Mouse (Mus musculus) WW6 (cell line): ENCODE data around the gene Yipf4.
"Not testable (repeated sequence)": the region's sequence is repeated elsewhere in the genome, so short reads cannot be mapped to it uniquely, and the experiment has no call there.

Experiments used
- DNase-seq: peaks from one replicate; pipeline ENCODE4 v3.0.0-alpha.2; 2013; ENCODE audit warnings: low read depth, low spot score

The Yipf4 gene

DNA sequence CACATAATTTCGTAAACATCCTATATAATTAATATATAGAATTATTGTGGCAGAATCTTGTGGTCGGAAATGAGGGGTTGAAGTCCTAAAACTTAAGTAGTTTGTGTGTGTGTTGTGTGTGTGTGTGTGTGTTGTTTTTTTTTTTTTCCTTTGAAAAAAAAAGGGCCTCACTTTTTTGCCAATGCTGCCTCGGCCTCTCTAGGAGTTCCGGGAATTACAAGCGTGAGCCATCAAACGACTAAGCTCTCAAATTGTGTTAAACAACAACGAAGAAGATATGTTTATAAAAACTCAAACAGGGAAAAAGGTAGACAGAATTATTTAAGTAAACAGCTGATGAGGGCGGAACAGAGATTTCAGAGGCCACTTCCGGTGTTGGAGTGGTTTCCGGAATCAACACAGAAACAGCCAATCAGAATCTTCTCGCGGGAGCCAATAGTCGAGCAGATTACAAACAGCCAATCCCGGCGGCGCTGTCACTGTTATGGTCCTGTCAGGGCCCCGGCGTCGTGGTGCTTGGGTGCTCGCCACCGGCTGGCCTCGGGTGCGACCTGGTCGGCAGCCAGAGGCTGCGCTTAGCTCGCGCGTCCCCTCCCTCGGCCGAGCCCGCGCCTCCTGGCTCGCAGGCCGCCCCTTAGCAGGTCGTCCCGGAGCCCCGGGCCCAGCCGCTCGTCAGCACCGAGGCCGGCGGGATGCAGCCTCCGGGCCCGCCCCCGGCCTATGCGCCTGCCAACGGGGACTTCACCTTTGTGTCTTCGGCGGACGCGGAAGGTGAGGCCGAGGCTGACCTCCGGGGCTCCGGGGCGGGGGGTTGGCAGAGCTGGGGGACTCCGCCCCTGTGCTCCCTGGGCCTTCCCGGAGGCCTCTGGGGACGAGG, at the start of gene Yipf4:
TSS of gene Yipf4 (plus strand) at position 470 of the 877 bp plus-strand sequence.
- peak; percentile 84 for DNase-seq

DNA sequence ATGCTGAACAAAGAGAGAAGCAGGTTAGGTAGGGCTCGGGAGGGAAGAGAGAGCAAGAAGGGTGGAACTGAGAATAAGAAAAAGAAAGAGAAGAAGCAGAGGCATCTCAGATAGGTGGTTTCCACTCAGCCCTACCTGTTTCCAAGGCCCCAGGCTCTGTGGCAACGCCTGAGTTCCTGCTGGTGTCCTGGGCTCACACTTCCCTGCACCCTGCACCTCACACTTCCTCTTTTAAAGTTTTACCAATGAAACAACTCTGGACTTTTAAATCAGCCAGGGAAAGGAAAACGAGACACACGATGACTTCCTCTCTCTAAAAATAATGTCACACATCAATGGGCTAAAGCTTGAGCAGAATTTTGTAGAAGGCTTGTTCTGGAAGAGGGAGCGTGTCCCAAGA, 48.8 kb upstream of the Yipf4 start:
- no peak for DNase-seq

- no peak for DNase-seq
Observed at GRCm38 (mm10) chr17:74449776-74450175, 39.5 kb upstream of the Yipf4 start.

DNA sequence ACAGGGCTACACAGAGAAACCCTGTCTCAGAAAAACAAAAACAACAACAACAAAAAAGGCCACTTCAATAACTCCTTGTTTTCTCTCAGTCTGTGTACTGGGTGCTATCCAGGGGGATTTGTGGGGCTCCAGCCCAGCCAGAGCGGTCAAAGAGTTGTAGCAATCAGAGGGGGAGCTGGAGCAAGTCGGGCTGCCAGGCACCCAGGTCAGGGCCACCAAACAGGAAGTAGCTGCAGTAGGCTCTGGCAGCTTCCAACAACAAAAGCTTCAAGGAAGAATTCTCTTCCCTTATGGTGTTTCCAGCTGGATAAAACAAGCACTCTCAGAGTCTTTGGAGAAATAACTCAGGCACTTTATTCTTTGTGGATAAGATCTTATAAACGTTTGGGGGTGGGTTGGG, 35.4 kb upstream of the Yipf4 start:
- DNase-seq = no peak

DNA sequence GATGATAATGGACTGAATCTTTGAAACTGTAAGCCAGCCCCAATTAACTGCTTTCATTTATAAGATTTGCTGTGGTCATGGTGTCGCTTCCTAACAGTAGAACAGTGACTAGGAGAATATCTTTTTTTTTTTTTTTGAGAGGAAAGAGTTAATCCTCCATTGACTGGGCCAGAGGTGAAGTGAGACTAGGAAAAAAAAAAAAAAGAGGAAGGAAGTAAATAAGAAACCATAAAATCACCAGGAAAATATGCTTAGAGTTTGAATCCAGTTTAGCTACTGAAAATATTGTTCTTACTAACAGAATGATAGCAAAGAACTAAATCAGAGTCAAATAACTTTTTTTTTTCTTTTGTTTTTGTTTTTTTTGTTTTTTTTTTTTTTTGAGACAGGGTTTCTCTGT, 34.6 kb upstream of the Yipf4 start:
- no peak for DNase-seq

GRCm38 (mm10) chr17:74455426-74455825, 33.9 kb upstream of the Yipf4 start:
- DNase-seq = no peak

- no peak for DNase-seq
Observed at GRCm38 (mm10) chr17:74456825-74457224, 32.5 kb upstream of the Yipf4 start.

DNA sequence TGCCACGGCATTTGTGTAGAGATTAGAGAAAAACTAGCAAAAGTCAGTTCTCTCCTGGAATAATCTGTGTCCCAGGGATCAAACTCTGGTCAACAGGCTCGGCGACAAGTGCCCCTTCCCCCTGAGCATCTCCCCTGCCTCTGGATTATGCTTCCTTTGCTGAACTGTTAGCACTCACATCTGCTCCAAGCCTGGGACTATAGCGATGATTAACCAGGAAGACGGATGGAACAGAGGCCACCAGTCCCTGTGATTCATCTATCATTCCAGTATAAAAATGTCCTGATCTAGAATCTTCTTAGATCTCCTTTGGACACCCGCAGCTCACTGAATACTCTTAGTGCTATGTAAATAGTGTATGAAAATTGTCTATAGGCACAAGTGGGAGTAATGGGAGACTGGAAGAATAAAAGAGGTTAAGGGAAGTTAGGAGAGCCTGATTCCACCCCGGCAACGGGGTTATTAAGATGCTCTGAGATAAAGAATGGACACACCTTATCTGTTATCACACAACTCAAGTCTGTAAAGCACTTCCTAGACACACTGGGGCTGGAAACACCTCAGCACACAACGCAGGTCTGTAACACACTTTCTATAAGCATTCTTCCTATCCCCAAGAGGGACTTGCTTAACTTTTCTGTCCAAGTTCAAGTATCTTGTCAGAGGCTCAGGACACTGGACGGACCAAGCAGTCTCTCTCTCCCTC, 31.2 kb upstream of the Yipf4 start:
- DNase-seq = no peak

DNA sequence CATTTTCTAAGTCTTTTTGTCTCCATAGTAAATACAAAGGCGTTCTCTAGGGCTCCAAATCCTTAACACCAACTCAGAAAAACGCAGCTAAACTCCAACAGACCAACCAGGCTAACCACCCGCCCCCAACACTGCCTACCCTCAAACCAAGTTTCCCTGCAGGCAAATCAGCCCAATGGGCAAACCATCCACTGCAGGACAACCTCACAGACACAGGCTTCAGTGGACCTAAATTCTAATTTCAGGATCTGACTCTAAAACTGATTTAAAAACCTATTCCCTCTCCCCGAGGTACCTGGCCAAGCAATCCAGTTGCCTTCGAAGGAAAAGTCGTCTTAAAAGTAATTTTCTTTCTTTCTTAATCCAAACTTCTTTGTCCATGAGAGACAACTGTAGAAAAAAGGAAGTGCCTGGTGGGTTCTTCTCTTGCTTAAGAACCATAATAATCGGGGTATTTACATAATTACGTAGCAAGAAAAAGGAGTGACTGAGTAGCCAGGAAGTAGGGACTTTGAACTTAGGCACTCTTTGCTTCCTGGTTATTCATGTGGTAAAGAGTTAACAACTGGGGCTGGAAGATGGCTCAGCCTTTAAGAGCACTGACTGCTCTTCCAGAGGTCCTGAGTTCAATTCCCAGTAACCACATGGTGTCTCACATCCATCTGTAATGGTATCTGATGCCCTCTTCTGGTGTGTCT, 30.4 kb upstream of the Yipf4 start, which contains the start of gene Nlrc4:
TSS of gene Nlrc4 (minus strand) at position 432 of the 698 bp plus-strand sequence.
- DNase-seq = no peak

DNA sequence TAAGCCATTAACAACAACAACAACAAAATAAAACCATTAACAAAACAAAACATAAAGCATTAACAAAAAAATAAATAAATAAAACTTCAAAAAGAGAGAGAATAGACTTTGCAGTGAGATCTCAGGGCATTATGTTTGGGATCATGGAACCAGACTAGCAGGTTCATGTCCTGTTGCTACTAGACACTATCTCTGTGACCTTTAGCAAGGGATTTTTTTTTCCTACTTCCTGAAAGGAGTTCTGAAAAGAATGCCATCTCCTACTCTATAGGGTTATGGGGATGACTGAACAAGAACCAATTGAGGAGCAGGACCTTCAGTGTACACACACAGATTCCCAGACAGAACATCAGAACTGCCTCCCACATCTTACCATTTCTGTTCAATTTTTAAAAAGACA, 25.8 kb upstream of the Yipf4 start:
- no peak for DNase-seq

DNA sequence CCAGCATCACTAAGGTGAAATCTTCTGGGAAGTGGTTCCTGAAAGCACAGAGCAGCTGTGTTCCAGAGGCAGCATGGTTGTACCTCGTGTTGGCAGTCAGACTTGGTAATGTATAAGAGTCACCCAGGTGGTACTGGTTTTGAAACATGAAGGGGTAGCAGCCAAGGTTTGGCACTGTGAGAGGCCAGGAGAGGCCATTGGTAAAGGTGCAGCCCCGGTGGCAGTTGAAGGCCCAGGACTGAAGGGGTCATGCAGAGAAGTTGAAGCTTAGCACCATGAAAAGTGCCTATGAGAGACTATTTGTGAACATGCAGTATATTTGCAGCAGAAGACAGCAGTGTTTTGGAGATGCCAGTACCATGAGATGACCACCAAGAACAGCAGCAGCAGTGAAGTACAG, 21.3 kb upstream of the Yipf4 start:
- DNase-seq = not testable (repeated sequence)

DNA sequence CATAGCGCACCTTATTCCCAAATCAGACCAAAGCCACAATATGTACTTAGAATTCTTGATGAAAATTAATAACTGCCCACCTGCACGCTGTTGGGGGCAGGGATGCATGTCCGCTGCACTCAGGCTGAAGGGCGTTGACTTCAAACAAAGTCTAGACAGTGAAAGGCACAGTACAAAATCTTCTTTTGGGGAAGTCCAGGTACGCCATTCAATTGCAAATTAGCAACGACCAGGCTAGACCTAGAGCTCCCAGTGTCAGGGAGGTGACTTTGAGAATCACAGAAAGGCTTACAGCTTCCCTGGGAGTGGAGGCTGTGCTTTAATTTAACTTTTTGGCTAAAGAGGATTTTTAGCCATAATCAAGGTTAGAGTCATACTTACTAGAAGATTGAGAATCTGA, 19.2 kb upstream of the Yipf4 start:
- DNase-seq = not testable (repeated sequence)

DNA sequence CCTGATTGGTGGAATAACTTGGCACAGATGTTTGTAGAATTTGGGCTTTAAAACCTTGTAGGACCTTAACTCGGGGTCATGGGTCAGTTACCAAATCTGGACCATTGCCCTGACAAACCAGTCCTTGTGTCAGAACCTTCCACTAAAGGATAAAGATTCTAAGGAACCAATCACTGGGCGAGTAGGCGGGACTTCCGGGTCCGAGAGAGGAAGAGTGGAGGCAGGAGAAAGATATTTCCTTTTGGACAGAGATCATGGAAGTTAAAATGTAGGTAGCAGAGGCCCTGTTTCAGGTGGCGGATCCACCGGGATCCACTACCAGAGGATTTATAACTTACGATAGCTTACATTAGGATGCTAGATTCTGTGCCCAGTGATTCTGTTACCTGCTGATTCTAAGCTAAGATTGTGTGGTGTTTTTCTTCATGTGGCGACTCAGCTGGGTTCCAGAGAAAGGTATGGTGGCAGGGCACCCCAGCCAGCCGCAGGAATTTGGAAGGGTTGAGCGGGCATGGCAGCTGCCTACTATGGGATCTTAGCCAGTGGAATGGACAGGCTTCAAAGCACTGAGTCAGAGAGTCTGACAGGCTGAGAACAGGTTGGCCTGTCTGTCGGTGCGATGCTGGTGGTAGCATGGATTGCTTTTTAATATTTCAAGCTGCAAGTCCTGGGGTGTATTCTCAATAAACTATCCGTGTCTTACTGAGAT, 8.8 kb upstream of the Yipf4 start:
- no peak for DNase-seq

DNA sequence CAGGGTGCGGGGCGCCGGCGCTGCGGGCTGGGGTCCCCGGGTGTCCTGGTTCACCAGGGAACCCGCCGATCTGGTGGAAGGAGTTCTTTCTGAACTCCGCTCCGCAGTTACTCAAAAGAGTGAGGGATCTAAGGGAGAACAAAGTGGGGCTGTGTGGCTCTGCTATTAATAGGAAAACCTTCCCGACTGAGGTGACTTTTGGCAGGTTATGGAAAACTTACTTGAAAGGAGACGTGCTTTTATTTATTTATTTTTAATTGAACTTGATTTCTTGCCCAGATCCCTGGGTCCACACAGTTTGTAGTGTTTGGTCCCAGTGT, 568 bp downstream of the Yipf4 start:
- no peak for DNase-seq

DNA sequence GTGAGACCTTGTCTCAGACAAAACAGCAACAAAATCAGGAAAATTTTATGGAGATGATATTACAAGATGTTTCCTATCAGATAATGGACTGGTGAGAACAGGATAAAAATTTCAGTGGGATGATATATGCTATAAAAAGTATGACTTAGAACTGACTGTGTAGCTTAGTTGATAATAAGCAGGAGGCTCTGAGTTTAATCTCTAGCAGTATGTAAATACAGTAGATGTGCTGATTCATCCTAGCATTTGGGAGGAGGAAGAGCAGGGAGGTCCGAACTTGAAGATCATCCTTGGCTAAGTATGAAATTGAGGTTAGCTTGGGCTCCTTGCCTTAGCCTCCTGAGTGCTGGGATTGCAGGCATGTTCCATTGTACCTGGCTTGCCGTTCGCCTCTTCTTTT, 2.3 kb downstream of the Yipf4 start:
- no peak for DNase-seq

DNA sequence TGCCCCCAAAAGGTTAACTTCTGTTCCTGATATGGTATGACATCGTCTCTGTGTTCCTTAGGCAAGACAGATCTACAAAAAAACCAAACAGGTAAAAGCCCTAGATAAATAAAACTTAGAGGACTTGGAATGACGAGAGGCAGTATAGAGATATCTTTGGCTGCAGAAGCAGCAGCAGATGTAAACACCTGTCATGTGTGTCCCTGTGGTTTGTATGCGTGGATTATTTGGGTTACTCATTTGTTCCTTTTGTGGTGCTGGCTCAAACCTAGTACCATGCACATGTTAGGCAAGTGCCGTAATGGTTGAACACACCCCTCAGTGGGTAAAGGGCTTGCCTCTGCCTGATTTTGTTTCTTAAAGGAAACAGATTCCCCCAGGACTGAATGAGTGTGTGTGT, 10.9 kb downstream of the Yipf4 start:
- DNase-seq = no peak

- no peak for DNase-seq
Observed at GRCm38 (mm10) chr17:74501085-74501484, 11.8 kb downstream of the Yipf4 start.

DNA sequence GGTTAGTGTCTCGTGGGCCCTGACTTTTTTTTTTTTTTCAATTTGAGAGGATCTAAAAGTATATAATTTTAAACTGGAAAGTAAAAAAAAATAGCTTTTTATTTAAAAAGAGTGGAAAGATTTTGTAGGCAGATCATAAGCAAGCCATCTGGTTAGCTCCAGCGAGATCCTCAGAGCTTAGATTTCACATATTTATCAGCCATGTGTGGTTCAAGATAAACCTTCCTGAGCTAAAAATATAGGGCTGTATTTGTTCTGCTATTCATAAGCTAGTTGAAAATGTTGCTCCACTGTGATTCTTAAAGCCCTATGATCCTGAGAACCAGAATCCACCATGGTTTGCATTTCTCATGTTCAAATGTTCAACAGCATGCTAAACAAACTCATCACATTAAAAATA, 18.6 kb downstream of the Yipf4 start:
- DNase-seq = no peak

- DNase-seq = no peak
Observed at GRCm38 (mm10) chr17:74508600-74508999, 19.3 kb downstream of the Yipf4 start.

DNA sequence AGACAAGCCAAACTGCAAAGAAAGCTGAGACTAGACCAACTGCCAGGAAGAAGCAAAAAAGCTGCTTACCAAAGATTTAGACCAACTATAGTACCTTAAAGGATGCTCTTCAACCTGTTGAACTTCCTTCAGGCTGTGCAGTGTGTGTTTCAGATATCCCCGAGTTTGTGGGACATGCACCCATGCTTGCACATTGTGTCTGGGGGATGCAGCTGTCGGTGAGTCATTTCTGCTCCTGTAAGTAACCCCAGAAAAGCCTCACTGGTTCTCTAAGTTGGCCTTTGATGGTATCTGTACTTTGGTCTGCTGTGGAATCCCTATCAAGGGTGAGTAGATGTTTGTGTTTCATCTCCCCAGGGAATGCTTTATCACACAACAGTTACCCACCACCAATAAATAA, 23.0 kb downstream of the Yipf4 start:
- DNase-seq = no peak

DNA sequence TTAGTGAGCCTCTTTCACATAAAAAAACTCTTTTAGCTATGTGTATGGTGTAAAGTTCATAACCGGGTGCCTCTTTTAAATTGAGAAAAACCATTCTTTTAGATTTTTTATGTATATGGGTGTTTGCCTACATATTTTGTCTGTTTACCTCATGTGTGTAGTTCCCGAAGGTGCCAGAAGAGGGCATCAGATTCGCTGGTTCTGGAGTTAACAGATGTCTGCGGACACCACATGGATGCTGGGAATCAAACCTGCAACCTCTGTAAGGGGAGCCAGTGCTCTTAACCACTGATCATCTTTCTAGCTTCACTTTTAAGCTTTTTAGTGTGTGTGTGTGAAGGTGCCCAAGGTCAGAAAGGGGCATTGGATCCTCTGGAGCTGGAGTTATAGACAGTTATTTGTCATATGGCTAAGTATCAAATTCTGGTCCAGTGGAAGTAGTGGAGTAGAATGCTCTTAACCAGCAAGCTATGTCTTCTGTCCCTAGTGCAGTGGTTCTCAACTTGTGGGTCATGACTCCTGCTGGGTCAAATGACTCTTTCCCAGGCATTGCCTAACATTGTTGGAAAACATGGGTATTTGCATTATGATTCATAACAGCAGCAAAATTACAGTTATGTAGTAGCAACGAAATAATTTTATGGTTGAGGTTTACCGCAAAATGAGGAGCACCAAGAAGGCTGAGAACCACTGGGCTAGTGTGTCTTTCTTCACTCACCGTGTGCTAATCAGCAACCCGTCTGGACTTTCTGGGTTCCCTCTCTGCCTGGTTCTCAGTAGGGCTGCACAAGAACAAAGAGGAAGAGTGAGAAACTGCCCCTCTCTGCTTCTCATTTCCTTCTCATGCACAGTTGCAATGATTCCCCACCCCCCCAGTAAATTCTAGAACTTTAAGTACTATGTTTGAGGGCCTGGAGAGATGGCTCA, 33.8 kb downstream of the Yipf4 start:
- DNase-seq = no peak
